Mouse (Mus musculus): ENCODE results near the gene Syce3. TPM values are rescaled to one million over a fixed set of nuclear protein-coding genes. Genes with fewer than 3 reads are reported as not detected.

The Syce3 gene
- total RNA-seq, 2 experiments from 2014 or later, result not detected

GRCm38 (mm10) chr15:89373027-89373761, 37.1 kb downstream of the Syce3 start:
- peak; percentile 81 to 84 for DNase-seq (ENCODE audit: low spot score in 2 of 2)

- no peak for DNase-seq (ENCODE audit: low spot score in 2 of 2)
Observed at GRCm38 (mm10) chr15:89372536-89372935, 37.8 kb downstream of the Syce3 start.

GRCm38 (mm10) chr15:89372068-89372467, 38.2 kb downstream of the Syce3 start:
- DNase-seq (ENCODE audit: low spot score in 2 of 2), result no peak

GRCm38 (mm10) chr15:89365141-89365551, 45.2 kb downstream of the Syce3 start:
- DNase-seq (ENCODE audit: low spot score in 2 of 2), result no peak

- DNase-seq (ENCODE audit: low spot score in 2 of 2), result no peak
Observed at GRCm38 (mm10) chr15:89363051-89363450, 47.3 kb downstream of the Syce3 start.

- no peak for DNase-seq (ENCODE audit: low spot score in 2 of 2)
Observed at GRCm38 (mm10) chr15:89358784-89359183, 51.5 kb downstream of the Syce3 start.

- DNase-seq (ENCODE audit: low spot score in 2 of 2), result peak in 1 of 2 experiments; percentile 42
Observed at GRCm38 (mm10) chr15:89356372-89356771, 53.9 kb downstream of the Syce3 start.

GRCm38 (mm10) chr15:89355241-89356187, 54.8 kb downstream of the Syce3 start, which contains the start of the genes Lmf2 and Ncaph2:
TSS of gene Lmf2 (minus strand) at chr15:89355659.
TSS of gene Ncaph2 (plus strand) at chr15:89355719.
- DNase-seq (ENCODE audit: low spot score in 2 of 2), result peak; percentile 95

- DNase-seq (ENCODE audit: low spot score in 2 of 2), result no peak
Observed at GRCm38 (mm10) chr15:89354455-89354854, 55.8 kb downstream of the Syce3 start.

GRCm38 (mm10) chr15:89353837-89354236, 56.5 kb downstream of the Syce3 start:
- DNase-seq (ENCODE audit: low spot score in 2 of 2), result no peak

- DNase-seq (ENCODE audit: low spot score in 2 of 2), result no peak
Observed at GRCm38 (mm10) chr15:89352795-89353194, 57.5 kb downstream of the Syce3 start.

GRCm38 (mm10) chr15:89352054-89352453, 58.2 kb downstream of the Syce3 start:
- DNase-seq (ENCODE audit: low spot score in 2 of 2), result no peak

- DNase-seq (ENCODE audit: low spot score in 2 of 2), result no peak
Observed at GRCm38 (mm10) chr15:89351302-89351701, 59.0 kb downstream of the Syce3 start.

GRCm38 (mm10) chr15:89350447-89350846, 59.9 kb downstream of the Syce3 start:
- no peak for DNase-seq (ENCODE audit: low spot score in 2 of 2)

- DNase-seq (ENCODE audit: low spot score in 2 of 2), result no peak
Observed at GRCm38 (mm10) chr15:89343325-89343724, 67.0 kb downstream of the Syce3 start.

- no peak for DNase-seq (ENCODE audit: low spot score in 2 of 2)
Observed at GRCm38 (mm10) chr15:89341678-89342077, 68.6 kb downstream of the Syce3 start.

Other genes starting within 250 kb of the Syce3 start
- 10 to 100 TPM; 47.3 to 54.9 TPM for gene Plxnb2, start 229.7 kb downstream of the Syce3 start, total RNA-seq (2021)
- gene Dennd6b, start 214.0 kb downstream of the Syce3 start, total RNA-seq (2021), result 10 to 100 TPM; 45.9 to 52.9 TPM
- gene Ppp6r2, start 198.9 kb downstream of the Syce3 start, total RNA-seq (2021), result 100 to 1,000 TPM; 155 to 157 TPM
- gene Sbf1, start 95.2 kb downstream of the Syce3 start, total RNA-seq (2021), result 100 to 1,000 TPM; 204 to 220 TPM
- gene Adm2, start 87.8 kb downstream of the Syce3 start, total RNA-seq (2021), result not detected
- not detected for gene Miox, start 76.1 kb downstream of the Syce3 start, total RNA-seq (2021)
- gene Lmf2, start 54.8 kb downstream of the Syce3 start, total RNA-seq (2021), result 10 to 100 TPM; 17.8 to 21.2 TPM
- gene Ncaph2, start 54.8 kb downstream of the Syce3 start, total RNA-seq (2021), result 100 to 1,000 TPM; 111 to 119 TPM
- 10 to 100 TPM; 27.7 to 28.6 TPM for gene Sco2, start 36.7 kb downstream of the Syce3 start, total RNA-seq (2021)
- 1 to 10 TPM; 1.5 TPM for gene Tymp, start 33.5 kb downstream of the Syce3 start, total RNA-seq (2021)
- 1 to 10 TPM; 2.0 to 2.1 TPM for gene Odf3b, start 31.2 kb downstream of the Syce3 start, total RNA-seq (2021)
- 1 to 10 TPM in 1 of 2 experiments, under 1 TPM in 1; 0.82 to 1.0 TPM for gene Klhdc7b, start 25.6 kb downstream of the Syce3 start, total RNA-seq (2021)
- 1 to 10 TPM; 1.9 to 2.3 TPM for gene Cpt1b, start 15.4 kb upstream of the Syce3 start, total RNA-seq (2021)
- gene C730034F03Rik, start 19.1 kb upstream of the Syce3 start, total RNA-seq (2021), result 1 to 10 TPM; 1.6 to 2.0 TPM
- under 1 TPM in 1 of 2 experiments, not detected in 1; 0.09 TPM for gene Gm44502, start 19.2 kb upstream of the Syce3 start, total RNA-seq (2021)
- 10 to 100 TPM; 42.7 to 45.2 TPM for gene Chkb, start 19.4 kb upstream of the Syce3 start, total RNA-seq (2021)
- 100 to 1,000 TPM; 228 to 240 TPM for gene Mapk8ip2, start 43.4 kb upstream of the Syce3 start, total RNA-seq (2021)
- gene Arsa, start 66.9 kb upstream of the Syce3 start, total RNA-seq (2021), result 10 to 100 TPM; 30.6 to 31.7 TPM
- gene Shank3, start 89.1 kb upstream of the Syce3 start, total RNA-seq (2021), result 100 to 1,000 TPM; 220 TPM
- gene Acr, start 157.8 kb upstream of the Syce3 start, total RNA-seq (2021), result under 1 TPM; 0.79 to 0.89 TPM
- gene Rabl2, start 181.4 kb upstream of the Syce3 start, total RNA-seq (2021), result 10 to 100 TPM; 32.6 to 40.3 TPM